Mouse (Mus musculus) left cerebral cortex, postnatal 4 days (tissue): Measurements from ENCODE around the gene Efl1. TPM values are rescaled to one million over a fixed set of nuclear protein-coding genes. Genes with fewer than 3 reads are reported as not detected.
A peak's percentile ranks its signal among the peaks of the same experiment; 100 is the strongest.
"Not testable (repeated sequence)": the region's sequence is repeated elsewhere in the genome, so short reads cannot be mapped to it uniquely, and the experiment has no call there.

Experiments used
- DNase-seq: peaks from one replicate; pipeline ENCODE4 v3.0.0-alpha.2; 2022
- intact Hi-C: fragments of 180-260 bp; cut with DNase I; formaldehyde crosslinking; loops from one replicate; pipeline ENCODE4 v1.15.1; 2025
- total RNA-seq, 2 experiments: library from RNA; stranded (reverse); gene quantifications; 2 replicates each; pipeline ENCODE4 v1.2.3; 2021

Gene Efl1
- total RNA-seq, 2 experiments from 2014 or later, result 20.3 to 22.5 TPM

DNA sequence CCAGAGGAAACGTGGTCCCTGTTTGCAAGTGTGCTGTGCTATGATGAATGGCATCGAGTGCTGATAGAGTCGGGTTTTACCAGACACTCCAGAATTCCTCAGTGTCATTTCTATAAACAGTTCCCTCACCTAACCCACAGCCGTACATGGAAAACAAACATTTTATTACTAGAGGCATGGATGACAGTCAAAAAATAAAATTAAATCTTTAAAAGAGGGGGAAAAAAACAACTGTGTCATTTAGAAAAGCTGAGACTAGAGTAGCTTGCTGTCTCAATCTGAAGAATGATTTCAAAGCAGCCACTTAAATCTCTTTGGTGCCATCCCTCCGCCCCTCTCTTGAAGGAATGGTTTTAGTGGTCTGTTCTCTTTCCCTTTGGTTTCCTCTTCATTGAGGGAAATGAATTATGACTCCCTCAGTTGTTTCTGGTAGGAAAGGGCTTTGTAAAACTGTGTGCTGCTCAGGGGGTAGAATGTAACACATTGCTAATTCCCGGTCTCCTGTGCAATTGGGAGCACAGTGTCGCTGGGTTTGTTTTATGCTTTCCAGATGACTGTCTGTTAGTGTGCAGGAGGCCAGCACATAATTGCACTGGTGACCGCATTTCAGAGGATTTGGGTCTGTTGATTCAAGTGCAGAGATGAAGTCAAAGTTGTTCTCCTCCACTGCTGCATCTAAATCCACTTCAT is 67.6 kb downstream of the Efl1 start:
- intact Hi-C loops, result loop anchor here (5.0 kb wide), 2 partner anchors 151 to 831 kb away; partner anchors contain the start of gene Mex3b
- DNase-seq, result no peak

DNA sequence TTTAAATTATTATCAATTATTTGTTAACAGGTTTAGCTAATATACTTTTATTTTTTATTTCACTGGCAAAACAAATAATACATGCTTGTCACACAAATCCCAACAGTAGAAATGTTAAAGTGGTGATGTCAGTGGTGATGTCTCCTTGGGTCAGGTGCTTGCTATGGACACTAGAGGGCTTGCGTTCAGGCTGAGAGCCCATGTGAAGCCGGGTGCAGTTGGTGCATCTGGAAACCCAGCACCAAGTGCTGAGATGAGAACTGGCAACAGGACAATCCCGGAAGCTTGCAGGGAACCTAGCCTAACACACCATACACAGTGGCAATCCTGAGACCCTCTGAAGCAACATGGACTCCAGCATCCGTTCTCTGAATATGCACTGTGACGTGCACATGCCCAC is 70.9 kb downstream of the Efl1 start:
- intact Hi-C loops, result loop anchor here (5.0 kb wide), 2 partner anchors 148 to 828 kb away; partner anchors contain the start of gene Mex3b
- peak; percentile 59 for DNase-seq

DNA sequence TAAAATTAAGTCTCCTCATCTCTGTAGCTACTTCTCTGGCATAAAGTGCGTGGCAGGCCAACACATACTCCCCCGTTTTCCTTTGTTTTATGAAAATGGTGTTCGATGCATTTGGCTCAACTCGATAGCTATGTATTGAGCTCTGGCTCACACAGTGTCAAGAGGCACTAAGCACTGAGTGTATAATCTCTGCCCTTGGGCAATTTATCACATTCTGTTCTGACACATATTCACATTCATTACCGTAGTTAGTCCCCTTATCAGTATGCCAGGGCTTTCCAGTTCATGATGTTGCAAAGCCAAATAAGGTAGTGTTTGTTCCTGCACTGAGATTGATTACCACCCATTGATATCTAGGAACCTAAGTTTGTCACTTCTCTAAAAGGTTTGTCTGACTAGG is 71.3 kb downstream of the Efl1 start:
- intact Hi-C loops, result loop anchor here (5.0 kb wide), 2 partner anchors 148 to 828 kb away; partner anchors contain the start of gene Mex3b
- DNase-seq, result no peak

DNA sequence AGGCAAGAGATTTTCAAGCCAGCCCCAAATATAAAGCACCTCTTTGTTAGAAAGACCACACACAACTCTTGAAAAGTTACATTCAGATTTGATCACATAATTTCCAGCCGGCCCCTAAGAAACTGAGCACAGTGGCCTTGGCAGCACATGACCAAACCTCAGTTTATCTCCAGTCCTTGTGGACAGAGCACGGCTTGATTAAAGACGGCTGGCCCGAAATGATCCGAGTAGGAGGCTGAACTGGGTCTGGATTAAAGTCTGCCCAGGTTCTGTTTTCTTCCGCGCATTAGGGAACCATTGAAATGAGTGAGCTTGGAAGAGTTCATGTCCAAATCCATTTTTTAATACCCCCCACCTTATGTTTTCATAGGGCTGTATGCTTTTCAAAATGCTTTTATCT is 72.1 kb downstream of the Efl1 start:
- intact Hi-C loops, result no loop called here
- DNase-seq, result no peak

DNA sequence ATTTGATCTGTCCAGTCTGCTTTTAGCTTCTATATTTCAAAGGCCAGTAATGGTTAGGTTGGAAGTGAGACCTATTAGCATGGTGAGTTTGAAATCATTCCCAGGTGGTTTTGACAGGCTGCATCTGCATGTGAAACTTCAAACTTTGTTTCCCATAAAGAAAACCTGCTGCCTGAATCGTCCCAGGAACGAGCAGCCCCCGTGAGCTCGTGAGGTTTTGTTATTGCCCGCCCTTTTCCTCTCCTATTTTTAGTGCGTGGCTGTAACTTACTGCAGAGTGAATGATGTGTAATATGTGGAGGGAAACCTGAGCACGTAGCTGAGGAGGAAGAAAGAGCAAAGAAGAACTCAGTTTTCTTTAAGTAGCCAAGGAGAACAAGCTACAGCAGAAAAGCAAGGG is 72.5 kb downstream of the Efl1 start:
- no peak for DNase-seq
- intact Hi-C loops, result no loop called here

DNA sequence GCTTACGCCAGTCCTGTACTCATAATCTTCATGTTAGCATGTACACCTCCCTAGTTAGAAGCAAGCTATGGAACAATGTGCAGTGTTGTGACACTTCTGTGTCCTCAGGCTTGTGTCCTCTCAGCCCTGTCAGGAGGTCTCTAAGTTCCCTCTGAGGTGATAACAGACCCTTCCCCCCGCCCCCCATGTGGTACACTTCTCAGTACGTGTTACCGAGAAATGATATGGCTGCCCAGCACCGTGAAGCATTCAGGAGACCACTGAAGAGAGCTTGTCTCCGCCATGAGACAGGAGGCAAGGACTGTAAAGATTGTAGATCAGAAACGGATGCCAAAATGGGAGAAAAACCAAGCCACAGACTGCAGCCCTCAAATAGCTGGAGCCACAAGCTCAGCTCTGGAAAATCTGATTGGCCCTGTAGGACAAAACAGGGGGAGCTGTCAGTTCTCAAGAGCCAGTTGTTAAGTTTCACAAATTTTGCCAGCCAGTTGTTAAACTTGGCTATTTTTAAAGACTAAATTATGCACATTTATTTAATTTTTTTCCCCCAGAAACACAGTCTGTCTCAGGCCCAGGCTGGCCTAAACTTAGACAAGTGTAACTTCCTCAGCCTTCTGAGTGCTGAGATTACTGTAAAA is 74.2 kb downstream of the Efl1 start:
- intact Hi-C loops, result no loop called here
- DNase-seq, result no peak

DNA sequence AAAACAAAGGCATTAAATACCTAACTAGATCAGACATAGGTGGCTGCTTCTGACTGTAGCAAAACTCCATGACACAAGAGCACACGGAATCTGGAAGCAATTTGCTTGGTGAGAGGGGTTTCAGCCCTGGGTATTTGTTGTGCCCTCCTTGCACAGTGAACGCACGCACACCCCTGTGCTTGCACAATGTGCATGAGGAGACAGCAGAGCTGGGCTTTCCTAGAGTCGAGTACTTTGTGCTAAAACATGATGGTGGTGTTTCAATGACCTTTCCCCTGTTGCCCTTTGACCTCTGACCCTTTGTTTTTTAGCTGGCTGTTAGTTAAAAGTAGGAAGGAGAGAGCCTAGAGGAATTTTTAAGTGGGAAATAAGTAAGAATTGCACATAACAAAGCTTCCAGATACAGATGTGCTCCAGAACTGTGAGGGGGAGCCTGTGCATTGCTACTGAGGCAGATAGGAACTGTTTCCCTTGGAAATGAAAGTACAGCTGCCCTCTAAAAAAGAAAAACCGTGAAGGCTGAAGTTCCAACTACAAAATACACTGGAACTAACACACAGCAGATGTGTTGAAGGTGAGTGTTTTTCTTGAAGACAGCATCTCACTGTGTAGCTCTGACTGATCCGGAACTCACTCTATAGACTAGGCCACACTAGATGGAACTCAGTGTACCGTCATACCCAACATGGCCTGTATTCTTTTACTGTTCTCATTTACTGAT is 74.9 kb downstream of the Efl1 start:
- no peak for DNase-seq
- intact Hi-C loops, result no loop called here

DNA sequence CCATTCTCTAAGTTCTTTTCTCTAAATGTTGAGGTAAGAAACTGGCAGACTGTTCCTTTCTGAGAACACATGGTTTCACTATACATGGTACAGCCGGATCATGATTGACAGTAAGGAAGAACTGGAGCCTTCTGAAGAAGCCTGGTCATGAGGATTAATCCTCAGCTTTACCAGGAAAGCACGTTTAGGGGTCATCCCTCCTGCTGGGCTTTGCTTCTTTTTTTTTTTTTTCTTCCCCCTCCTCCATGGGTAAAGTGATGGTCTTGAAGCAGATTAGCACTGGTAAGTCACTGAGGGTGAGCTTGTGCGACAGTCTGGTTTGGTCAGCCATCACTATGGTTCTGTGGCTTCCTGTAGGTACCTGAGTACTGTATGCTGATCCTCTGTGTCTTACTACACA is 76.1 kb downstream of the Efl1 start:
- DNase-seq, result no peak
- intact Hi-C loops, result no loop called here

DNA sequence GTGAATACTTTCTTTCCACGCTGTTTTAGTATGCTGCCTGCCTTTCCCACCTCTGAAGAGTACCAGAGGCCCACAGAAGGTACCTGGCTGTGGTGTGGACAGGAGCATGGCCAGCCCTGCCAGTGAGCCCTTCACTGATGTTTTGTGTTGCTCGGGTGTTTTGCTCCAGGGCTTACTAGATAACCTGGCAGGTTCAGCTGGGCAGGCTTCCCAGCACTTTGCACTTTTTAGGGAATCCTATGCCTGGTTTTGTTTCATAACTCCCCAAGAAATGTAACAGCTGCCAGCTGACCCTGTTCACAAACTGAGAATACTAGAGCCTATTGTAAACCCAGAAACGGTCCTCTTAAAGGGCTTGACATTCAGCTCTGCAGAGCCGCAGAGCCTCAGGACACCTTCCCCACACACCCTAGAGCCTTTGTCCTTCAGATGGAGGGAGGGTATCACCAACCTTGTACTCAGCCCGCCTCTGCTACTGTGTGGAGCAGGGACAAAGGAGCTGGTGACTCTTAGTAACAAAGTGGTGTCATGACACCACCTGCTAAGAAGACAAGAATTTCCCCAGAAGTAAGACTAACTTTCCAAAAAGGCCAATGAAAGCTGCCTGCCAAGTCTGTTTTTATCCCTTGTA is 76.7 kb downstream of the Efl1 start:
- intact Hi-C loops, result no loop called here
- no peak for DNase-seq

DNA sequence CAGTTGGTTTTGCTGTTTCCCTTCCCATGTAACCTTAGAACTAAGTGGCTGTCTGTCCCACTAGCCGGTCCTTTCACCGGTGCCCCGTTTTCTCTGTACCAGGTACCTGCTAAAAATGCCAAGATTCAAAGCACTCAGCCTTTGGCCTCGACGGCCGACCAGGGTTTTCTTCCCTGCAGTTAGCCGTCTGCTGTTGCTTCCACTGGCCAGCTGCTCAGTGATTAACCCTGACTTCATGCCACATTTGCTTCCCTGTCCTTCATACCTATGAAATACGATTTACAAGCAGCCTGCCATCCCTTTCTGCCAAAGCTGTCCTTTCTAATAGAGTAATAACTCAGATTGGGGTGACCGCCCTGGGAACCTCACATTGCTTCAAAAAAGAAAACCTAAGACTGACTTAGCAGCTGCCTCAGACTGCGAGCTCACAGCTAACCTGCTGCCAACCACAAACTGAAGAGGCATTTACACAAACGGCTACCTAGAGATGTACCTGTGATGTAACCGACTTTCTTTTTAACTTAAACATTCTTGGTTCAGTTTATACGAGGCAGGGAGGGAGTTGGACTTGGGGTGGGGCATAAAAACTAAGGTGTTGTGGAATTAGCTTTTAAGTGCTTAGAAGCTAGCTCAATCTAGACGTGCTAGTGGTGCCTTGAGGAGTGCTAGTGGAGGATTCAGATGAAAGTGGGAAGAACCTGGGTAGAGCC is 77.5 kb downstream of the Efl1 start:
- intact Hi-C loops, result no loop called here
- peak; percentile 44 for DNase-seq

DNA sequence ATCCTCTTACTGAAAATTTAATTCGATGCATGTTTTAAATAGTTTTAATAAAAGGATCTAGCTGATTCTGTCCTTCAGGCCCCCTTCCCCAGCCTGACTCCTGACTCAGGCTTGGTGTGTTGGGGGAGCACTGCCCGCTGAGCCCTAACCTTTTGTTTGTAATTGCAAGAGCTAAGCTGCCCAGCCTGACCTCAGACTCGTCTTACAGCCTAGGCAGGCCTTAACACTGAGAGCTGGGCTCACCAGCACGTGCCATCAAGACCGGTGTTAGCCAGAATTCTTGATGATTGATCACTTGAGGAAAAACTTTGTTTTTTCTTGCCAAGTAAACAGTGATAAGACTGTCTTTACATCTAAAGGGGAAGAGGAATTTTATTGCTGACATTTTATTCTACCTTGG is 78.7 kb downstream of the Efl1 start:
- DNase-seq, result no peak
- intact Hi-C loops, result no loop called here

DNA sequence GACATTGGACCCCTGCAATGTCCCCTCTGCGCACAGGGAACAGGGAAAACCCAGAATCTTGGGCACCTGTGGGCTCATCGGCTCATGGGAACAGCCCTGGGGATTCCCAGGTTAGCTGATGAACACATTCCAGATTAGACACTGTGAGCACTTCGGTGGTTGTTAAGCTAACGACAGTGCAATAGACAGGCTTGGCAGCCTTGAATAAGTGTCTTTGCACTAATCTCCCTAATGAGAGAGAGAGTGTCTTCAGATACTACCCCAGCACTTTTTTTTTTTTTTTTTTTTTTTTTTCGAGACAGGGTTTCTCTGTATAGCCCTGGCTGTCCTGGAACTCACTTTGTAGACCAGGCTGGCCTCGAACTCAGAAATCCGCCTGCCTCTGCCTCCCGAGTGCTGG is 80.6 kb downstream of the Efl1 start:
- intact Hi-C loops, result not testable (repeated sequence)

DNA sequence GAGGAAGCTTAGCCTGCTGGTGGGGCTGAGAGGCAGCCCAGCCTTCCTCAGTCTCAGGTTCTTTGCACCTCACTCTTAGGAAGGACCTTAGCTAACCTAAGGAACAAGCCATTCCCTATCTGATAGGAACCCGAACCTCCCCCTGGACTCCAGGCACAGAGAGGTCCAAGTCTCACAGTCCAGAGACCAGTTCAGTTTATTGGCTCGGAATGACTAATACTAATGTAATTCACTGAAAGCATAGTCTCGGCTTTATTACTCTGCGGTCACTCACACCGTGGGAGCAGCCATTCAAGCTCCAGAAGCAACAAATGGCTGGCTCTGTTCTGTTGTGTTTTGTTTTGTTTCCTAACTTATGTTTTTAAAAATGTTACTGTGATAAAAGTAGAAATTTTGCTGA is 84.7 kb downstream of the Efl1 start:
- DNase-seq, result no peak
- intact Hi-C loops, result no loop called here

More for the DNA sequence above, 80.6 kb downstream of the Efl1 start:
- not testable (repeated sequence) for DNase-seq

DNA sequence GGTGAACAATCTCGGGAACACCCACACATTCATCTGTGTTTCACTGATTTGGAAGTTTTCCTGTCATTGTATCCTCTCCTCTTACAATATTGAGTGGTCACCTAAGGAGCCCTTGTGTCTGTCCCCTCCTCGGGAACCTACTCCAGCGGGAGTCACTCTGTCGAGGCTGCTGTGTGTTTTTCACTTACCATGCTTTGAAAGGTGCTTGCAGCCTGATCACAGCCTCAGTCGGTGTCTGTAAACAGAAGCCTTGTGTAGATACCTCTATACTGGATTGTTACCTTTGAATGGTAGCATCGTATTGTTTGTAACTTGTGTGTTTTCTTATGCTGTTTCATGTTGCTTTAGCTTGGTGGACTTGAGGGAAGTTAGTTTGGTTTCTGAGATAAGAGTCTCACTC is 85.6 kb downstream of the Efl1 start:
- no peak for DNase-seq
- intact Hi-C loops, result no loop called here

DNA sequence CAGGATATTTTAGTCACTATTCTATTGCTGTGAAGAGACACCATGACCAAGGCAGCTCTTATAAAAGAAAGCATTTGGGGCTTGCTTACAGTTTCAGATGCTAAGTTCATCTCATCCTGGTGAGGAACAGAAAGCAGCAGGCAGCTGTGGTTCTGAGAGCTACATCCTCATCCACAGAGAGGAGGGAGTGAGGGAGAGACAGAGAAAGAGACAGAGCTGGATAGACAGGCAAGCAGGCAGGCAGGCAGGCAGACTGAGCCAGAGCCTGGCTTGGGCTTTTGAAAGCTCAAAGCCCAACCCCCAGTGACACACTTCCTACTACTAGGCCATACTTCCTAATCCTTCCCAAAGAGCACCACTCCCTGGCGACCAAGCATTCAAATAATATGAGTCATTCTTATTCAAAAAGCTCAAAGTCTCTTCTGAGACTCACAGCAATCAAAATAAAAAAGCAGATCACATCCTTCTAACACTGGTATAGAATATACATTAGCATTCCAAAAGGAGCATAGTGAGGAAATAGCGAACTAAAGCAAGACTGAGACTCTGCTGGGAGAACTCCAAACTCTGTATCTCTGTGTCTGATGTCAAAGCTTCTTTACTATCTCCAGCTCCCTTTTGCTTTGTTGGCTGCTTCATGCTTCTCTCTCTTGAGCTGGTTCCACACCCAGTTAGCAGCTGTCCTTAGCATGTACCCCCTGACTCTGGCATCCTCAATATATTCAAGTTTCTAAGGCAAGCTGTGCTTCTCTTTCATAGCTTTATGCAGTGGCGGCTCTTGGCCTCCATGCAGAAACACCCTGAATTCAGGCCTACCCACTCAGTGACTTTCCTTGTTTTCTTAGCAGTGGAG is 86.6 kb downstream of the Efl1 start:
- intact Hi-C loops, result no loop called here
- no peak for DNase-seq

DNA sequence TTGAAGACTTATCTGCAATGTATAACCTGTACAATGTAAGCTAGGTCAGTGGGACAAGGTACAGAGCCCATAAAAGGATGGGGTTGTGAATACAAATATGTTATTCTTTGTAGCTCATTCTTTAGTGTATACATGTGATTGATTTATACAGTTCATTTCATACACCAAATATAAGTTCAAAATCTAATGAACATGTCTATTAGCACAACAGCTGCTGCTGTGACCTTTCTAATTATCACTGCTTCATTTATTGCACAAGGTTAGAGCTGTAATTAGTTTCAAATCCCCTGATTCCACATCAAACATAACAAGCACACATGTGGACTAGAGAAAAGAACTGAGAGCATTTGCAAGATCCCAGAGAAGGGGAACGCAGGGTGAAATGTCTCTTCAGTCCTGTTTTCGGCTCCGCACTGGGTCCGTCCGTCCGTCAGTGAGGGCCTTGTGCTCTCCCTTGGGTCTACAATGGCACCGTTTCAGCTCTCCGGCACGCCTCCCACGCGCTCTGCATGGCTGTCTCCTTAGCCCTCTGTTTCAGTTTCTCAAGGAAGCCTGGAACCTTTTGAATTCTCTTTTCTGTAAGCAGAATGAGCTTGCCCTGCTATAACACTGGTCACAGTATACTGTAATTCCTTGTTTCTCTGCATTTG is 94.8 kb downstream of the Efl1 start:
- intact Hi-C loops, result no loop called here

DNA sequence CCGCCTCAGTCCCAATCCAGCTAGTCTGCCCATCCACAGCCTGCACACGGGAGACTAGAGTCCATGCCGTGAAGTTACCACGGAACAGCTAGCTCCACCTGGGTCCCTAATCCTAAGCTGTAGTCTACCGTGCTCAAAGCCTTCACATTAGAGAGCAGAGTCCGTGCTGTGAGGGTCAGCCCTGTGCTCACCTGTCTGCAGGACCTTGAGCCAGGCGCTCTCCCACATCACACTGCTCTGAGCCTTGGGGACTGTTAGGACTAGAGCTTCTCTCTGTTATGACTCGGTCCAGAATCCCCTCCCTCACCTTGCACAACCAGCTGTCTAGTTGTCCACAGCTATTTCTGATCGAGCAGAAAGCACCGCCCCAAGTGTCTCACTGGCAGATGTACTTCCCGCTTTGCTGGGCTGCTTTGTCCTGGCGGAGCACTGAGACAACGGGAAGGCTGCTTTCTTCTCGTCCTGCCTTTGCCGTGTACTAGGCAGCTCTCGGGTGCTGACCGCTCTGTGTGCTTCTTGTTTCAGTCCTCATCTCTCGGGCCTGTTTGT is 95.8 kb downstream of the Efl1 start:
- intact Hi-C loops, result no loop called here
- peak; percentile 22 for DNase-seq

More for the DNA sequence above, 94.8 kb downstream of the Efl1 start:
- peak; percentile 58 for DNase-seq

DNA sequence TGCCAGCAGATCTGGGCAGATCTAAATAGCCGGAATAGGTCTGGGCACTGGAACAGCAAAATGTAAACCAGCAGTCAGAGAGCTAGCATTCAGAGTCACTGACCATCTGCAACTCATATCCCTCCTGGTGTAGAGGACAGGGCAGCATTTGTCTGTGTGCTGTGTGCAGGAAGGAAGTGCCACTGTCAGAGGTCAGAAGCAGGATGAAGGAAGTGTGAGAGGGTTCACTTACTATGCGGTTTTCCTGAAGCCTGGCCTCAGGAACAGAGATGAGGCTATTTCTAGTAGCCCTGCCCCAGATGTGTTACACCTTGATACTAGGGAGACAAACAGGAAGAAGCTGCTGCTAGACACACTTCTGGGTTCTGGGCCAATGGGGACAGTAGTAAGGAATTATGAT is 100.4 kb downstream of the Efl1 start:
- intact Hi-C loops, result no loop called here
- no peak for DNase-seq

DNA sequence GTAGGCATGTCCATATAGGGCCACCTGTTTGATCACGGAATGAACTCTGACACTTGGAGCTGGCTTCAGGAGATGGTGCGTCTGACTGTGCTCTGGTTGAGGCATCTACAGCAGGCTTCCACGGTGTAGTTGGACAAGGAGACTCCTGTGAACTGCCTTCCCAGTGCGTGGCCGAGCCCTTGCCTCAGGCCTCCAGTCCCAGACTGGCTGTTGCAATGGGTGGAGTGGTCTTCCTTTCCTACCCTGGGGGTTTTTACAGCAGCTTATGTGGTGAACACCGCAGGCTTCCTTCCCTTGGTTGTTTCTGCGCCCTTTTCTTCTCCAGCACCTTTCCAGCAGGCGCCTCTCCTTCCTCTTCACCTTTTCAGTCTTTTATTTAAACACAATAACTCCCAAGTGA is 100.8 kb downstream of the Efl1 start:
- DNase-seq, result no peak
- intact Hi-C loops, result no loop called here
